Mouse (Mus musculus) CD4-positive, CD25-positive, alpha-beta regulatory T cell, adult 4 months (primary cell): ENCODE results near the gene Gm5089. TPM values are rescaled to one million over a fixed set of nuclear protein-coding genes. Genes with fewer than 3 reads are reported as not detected.

Source experiments
- ATAC-seq: one replicate; pipeline ENCODE4 v1.8.0; 2017
- polyA plus RNA-seq, 2 experiments: library from polyadenylated mRNA; unstranded; fragments of 100-300 nt; shearing (Covaris generic); gene quantifications; one replicate each; pipeline ENCODE4 v1.2.1; 2017

Gene Gm5089
- polyA plus RNA-seq, 2 experiments from 2014 or later = not detected

DNA sequence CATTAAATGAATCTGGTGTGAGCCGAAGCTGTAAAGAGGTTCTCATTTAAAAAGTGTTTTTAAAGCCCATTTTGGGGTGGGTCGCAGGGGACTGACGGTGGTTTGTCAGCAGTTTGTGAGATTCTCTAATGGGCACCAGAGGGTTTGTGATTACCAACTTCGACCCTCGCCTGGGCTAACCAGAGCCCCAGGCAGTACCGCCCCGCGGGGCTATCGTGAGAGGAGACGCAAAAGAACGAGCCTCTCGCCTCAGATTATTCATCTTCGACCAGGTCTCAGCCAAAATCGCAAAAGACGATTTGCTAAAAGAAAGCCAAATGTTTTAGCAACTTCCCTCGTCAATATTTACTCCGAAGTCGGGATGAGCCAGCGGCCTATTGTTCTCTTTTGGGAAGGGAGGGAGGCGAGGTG is 26.4 kb upstream of the Gm5089 start:
- ATAC-seq = no peak

DNA sequence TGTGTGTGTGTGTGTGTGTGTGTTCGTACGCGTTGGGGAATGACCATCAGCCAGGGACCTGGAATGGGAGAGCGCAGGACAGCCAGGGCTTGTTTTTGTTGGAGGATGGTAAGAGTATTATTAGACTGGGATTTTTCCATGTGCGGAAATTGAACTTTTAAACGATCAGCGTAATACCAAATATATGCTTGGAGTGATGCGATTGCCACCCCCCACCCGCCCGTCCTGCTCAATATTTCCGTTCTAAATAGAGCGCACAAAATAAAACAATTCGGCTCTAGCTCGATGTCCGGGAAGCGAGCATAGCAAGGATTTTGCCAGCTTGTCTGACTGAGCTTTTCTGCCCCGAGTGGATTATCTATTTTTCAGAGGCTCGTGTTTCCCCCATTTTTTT is 25.9 kb upstream of the Gm5089 start:
- ATAC-seq = no peak

DNA sequence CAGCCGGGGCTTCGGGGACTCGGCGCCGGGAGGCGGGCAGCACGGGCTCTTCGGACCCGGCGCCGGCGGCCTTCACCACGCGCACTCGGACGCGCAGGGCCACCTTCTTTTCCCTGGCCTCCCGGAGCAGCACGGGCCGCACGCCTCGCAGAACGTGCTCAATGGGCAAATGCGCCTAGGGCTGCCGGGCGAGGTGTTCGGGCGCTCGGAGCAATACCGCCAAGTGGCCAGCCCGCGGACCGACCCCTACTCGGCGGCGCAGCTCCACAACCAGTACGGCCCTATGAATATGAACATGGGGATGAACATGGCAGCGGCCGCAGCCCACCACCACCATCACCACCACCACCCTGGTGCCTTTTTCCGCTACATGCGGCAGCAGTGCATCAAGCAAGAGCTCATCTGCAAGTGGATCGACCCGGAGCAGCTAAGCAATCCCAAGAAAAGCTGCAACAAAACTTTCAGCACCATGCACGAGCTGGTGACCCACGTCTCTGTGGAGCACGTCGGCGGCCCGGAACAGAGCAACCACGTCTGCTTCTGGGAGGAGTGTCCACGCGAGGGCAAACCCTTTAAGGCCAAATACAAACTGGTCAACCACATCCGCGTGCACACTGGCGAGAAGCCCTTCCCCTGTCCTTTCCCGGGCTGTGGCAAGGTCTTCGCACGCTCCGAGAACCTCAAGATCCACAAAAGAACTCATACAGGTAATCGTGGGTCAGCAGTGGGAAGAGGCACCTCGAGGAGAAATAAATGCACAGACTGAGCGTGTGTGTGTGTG is 25.3 kb upstream of the Gm5089 start:
- ATAC-seq = no peak

DNA sequence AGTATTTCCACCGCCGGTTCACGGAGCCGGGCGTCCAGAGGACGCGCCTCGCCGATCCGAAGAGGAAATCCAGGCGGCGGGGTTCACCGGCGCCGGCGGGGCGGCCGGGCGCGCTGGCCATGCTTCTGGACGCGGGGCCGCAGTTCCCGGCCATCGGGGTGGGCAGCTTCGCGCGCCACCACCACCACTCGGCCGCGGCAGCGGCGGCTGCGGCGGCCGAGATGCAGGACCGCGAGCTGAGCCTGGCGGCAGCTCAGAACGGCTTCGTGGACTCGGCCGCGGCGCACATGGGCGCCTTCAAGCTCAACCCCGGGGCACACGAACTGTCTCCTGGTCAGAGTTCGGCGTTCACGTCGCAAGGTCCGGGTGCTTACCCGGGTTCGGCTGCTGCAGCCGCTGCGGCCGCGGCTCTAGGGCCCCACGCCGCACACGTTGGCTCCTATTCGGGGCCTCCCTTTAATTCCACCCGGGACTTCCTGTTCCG is 24.7 kb upstream of the Gm5089 start:
- no peak for ATAC-seq

DNA sequence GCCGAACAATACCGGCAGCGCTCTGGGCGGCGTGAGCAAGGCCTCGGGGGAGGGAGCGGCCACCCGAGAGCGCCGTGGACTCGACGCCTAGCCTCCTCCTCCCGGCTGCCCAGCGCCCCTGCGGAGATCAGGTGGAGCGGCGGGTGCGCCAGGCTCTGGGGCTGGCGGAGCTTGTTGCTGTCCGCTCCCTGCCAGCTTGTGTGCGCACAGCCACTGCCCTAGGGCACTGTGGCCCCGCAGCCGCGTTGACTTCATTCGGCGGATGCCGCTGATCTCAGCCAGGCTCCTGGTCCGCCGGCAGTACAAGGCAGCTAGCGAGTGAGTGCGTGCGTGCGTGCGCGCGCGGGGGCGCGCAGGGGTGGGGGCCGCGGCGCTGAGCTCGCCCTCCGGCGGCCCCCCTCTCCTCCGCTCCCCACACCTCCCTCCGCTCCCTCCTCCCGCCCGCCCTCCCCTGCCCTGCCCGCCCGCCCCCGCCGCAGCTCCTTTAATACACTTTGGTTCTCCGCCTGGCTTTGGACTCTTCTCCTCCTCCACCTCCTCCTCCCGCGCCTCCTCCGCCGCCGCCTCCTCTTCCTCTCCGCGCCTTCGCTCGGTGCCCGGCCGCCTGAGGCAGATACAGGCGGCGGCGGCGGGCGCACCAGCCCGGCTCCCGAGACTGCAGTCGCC is 24.1 kb upstream of the Gm5089 start, which contains the start of gene Zic2:
Zic2 (plus strand) TSS at position 545 of the 666 bp plus-strand sequence.
- ATAC-seq = peak; percentile 30

DNA sequence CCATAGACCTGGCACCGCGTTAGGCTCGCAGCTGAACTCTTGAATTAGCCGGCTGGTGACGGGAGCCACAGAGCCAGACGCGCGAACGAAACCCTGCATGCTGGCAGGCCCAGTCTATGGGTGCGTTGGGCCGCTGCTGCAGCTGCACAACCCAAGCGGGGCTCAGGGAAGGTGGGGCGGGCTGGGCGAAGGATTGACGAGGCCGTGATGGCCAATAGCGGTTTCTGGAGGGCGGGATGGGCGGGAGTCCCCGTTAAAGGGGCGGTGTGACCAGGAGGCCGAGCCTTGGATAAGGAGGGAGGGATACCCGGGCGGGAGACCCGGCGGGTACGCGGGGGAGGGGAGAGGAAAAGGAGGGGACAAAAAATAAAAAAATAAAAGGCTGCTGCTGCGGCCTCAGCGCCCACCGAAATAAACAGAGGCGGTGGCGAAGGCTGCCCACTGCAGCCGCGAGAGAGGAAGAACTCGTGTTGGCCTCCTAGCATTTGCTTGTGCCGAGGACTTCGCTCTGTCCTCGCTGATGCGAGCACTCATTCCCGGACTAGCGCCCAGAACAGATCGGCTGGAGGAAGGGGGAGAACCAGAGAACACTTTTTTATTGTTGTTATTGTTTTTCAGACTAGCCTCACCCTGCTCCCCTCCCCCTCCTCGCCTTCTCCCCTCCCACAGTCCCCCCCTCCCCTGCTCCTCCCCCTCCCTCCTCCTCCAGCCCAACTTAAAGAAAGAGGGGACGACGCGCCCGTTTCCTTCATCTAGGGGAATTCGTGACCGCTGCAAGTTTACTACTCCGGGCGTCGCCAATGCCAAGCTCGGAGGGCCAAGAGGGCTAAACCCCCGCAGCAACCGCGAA is 23.4 kb upstream of the Gm5089 start:
- ATAC-seq = no peak

DNA sequence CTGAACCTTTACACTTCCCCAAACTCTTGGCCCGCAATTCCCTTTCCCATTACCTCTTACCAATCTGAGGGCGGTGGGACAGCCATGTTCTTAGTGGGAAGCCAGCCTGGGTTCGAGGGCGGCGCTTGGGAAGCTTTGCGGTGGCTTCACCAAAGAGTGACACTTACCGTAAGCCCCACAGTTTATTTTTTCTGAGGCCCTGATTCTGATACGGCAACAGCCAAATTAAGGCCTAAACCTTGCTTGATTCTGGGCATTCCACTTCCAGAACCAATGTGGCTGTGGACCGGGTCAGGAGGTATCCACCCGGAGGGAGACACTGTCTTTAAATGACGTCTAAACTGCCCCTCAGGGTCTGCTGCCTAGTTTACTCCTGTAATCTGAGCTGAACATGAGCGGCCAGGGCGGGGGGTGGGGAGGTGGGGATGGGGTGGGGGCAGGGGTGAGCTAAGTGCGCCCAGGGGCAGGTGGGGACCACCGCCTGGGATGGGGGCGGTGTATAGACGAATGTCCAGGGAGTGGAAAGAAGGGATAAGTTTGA is 22.4 kb upstream of the Gm5089 start:
- ATAC-seq = no peak

DNA sequence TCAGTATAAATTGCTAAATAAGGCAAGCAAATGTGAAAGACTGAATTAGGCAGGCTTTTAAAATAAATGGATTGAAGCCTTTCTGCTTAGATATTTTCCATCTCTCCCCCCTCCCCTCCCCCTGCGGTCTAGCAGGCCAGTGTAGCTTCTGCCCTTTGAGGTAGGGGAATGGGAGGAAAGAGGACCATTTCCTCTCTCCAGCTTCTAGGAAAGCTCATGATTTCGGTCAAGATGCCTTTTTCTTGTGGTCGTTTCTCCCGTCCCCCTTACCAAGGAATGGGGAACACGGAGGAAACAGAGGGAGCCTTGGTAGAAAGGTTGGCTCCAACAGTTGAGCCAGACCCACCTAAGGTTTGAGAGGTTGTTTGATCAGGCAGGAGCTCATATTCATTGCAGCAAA is 21.7 kb upstream of the Gm5089 start:
- no peak for ATAC-seq

DNA sequence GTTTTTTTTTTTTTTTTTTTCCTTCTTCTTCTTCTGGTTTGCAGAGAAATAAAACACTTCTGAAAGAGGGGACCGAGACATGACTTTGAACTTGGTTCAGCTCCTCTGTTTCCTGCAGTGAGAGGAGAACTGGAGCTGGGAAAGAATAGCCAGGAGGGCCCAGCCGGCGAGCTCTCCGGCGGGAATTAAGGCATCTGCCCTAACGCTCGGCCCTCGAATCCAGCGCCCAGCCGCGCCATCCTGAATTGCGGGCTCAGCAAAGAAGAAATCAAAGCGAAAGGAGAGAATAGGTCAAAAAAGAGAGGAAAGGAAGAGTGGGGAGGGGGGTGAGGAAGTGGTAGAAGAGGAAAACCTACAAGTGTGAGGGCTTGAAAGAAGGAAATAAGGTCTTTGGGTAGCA is 21.2 kb upstream of the Gm5089 start:
- ATAC-seq = no peak

DNA sequence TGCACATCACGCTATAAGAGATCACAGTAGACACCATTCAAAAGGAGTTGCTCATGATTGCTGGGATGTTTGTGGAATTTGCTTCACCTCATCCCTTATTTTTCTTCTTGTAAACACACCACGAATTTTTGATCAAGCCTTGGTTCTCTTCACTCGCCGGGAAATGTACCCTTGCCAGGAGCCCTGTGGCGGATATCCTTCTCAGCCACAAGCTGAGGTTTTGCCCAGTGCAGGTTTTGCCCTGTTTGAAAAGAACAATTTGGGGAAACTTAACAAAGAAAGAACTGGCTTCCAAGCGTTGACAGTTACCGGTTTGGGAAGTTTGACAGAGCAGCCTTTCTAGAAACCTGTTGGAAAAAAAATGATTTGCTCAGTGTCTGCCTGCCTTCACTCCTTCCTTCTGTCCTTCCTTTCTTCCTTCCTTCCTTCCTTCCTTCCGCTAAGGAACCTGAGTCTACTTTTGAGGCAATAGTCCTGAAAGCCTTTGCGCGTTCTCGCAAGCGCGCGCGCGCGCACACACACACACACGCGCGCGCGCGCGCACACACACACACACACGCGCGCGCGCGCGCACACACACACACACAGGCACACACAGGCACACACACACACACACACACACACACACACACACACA is 20.7 kb upstream of the Gm5089 start:
- ATAC-seq = no peak

DNA sequence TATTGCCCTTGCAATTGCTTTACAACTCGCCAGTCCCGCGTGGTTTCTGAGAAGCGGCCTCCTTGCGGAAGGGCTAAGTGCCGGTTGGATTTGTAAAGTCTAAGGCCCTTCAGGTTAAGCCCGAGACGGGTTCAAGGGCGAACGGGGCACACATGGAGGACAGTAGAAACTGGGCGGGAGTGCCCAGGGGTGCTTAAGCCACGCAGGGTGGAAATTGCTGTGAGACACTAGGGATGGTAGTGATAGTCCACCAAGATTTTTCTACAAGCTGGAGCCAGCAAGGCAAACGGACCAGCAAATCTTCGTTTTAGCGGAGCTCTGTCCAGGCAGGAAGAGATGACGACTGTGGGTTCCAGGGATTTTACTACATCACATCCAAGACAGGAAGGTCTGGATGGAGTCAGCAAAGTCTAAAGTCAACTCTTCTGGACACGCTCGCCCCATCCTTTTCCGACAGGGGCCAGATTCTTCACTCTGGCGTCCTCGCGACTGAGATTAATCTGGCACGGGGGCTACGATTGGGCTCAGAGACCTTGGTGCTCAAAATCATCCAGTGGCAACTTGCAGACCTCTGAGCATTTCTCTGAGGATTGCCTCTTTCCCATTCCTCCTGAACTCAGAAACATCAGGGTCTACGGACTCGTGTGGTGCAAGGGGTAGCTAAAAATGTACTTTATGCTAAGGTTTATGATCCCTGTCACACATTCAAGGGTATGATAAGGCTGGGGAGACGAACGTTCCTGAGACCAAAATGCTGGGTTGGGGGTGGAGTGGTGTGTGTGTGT is 18.2 kb upstream of the Gm5089 start:
- ATAC-seq = no peak

DNA sequence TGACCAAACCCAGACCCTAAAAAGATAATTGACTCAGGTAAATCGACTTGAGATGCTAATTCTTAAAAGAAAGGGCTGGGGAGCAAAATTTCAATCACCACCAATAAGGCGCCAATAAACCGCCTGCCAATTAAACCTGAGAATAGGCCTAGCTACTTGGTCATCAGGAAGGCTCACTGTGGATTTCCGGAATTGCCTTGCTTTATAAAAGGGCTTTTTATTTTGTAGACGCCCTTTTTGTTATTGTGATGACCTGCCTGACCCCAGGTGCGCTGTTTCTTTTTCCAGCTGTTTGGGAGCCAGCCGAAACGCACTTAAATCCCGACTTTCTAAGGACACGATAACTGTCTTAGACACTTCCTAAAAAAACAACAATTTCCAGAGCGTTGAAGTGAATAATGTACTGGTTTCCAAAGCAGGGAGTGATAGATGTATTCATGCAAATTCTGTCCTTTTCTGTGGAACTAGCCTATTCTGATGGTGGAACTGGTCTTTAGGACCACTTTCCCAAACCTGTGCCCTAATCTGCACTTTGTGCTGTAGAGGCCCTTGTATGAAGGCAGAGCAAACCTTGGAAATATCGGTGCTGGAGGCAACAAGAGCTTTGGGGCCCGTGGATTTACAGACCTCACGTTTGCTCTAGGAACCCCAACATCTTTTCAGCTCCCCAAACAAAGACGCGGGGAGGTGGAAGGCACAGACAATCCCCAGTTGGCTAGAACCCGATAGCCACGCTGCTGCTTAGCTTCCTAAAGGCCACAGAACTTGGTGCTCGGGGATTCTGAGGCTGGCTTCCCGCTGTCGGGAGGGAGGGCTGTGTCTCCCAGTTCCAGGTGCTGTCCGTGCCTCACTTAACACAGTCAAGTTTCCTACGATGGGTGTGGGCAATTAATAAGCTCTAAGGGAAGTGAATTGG is 17.3 kb upstream of the Gm5089 start:
- no peak for ATAC-seq

DNA sequence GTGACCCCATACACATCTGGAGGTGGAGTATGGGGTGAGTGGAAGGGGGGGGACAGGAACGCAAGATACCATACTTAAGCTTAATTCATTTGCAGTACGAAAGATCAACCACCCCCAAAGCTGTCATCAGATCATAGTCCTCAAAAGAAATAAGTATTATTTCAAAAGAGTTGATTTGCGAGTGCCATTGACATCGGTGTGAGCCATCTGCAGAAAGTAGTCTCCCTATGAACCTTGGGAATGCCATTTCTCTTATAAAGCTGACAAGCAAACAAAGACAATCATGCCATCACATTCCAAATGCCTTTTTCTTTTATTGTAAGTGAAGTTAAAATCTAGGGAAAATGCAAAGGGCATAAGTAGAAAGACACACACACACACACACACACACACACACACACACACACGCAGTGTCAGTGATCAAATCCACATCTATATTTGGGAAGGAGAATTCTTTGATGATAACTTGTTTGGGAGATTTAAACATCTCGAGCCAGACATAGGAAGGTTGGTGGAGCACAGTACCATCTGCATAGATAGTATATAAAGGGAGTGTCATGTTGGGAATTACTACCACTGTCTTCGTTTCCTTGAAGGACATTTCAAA is 15.9 kb upstream of the Gm5089 start:
- no peak for ATAC-seq

DNA sequence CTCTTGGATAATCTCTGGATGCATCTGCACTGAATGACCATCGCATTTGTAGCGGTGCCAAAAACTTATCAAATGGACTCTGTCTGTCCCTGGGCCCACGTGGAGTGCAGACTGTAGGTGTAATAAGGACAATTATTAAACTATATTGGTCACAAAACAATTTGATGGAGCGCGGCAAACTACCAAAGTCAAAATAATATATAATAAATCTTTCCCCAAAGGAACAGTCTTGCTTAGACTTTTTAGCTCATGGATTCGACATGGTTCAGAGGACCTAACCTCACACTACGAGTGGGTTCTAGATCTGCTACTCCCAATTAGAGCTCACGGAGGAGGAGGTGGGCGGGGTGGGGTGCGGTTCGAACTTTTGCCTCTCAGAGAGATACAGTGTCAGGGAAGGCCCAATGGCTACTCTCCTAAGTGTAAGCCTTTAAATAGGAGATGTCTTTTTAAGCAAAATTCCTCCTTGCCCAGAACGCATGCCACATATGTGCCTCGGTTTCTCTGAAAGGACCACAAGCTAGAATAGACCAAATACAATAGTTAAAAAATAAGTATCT is 15.1 kb upstream of the Gm5089 start:
- no peak for ATAC-seq

DNA sequence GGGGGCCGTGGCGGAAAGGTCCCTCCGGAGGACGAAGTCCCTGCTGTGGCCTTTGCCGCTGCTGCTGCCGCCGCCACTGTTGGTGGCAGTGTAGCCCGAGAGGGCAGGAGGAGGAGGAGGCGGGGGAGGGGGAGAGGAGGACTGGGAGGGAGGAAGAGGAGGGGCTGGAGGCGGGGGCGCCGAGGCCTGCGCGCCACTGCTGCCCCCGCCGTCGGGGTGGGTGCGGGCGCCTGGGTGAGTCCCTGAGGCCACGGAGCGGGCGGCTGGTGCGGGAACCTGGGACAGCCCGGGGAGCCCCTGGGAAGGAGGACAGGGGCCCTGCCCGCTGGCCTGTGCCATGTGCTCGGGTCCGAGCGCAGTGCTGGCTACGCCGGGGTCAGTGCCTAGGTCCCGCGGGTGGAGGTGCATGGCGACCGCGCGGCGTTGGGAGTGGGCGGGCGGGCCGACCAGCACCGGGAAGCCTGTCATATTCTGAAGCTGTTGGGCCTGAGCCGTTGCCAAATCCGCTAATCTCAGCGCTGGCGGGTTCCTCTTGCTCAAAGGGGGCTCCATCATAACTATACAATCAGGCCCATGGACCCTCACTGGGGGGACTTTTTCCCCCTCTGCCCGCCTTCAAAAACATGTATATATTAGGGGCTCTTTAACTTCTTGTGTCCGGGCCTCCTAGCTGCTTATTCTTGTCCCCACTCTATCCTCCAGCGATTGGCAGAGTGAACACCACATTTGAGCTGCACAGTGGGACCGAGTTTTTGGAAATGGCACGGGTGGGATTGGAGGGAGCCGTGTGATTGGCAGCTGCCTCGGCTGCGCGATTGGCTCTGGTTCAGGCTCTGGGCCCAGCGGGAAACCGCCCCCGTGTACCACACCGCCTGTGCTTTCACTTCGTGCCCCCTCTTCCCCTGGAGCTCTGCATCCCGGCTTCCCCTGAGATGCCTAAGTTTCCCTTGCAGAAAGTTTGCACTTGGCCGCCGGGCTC is 14.1 kb upstream of the Gm5089 start, which contains the start of gene Zic5:
Zic5 (minus strand) TSS at position 915 of the 979 bp plus-strand sequence.
- ATAC-seq = no peak

DNA sequence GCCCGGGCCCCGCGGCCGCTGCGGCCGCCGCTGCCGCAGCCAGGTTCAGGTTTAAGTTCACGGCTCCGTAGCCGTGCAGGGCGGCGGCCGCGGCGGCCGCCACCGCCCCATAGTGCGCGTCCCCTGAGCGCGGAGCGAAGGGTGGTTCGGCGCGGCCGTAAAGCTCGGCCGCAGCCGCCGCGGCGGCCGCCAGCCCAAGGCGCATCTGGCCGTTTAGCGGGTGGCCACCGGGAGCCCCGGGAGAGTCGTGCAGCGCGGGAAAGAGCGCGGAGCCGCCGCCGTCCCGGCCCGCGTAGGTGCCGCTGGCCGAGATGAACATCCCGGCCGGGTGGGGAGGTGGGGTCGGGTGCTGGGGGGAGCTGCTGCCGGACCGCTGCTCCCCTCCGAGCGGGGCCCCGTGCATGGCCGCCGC is 13.4 kb upstream of the Gm5089 start:
- no peak for ATAC-seq

DNA sequence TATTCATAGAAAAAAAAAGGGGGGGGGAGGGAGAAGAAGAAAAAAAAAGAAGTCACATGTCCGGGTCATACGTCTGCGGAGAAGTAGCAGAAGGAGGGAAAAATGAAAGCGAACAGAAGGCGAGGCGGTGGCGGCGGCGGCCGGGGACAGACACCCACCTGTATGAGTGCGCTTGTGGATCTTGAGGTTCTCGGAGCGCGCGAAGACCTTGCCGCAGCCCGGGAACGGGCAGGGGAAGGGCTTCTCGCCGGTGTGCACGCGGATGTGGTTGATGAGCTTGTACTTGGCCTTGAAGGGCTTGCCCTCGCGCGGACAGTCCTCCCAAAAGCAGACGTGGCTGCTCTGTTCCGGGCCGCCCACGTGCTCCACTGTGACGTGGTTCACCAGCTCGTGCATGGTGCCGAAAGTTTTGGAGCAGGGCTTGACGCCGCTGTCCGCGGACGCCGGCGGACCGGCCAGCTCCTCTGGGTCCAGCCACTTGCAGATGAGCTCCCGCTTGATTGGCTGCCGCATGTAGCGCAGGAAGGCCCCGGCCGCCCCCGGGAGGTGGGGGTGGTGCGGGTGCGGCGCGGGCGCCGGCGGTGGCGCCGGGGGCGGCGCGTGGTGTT is 12.9 kb upstream of the Gm5089 start:
- peak; percentile 72 for ATAC-seq
